Mouse (Mus musculus) MEL (cell line): Measurements from ENCODE around the gene Aip.

Source experiments
- BHLHE40 ChIP-seq: IDR thresholded peaks from 2 replicates; pipeline ENCODE4 v1.6.1; 2012; ENCODE audit warnings: low read depth, mild to moderate bottlenecking, inconsistent platforms, low read length, improper control_type of control experiment, borderline replicate concordance
- CTCF ChIP-seq, 3 experiments: IDR thresholded peaks in 2 of 3; conservative IDR thresholded peaks in 1 of 3; 2 replicates each; pipeline ENCODE4 v1.5.1; 2011 to 2012; ENCODE audit warnings: low read length in 3 of 3, low read depth in 2 of 3, mild to moderate bottlenecking in 2 of 3, improper control_type of control experiment in 1 of 3, inconsistent platforms in 1 of 3, mixed read lengths in 1 of 3, moderate library complexity in 1 of 3; ENCODE audit not compliant: control insufficient read depth in 1 of 3, insufficient read depth in 1 of 3, poor library complexity in 1 of 3, severe bottlenecking in 1 of 3
- ELF1 ChIP-seq: IDR thresholded peaks from 2 replicates; pipeline ENCODE4 v1.6.1; 2014; ENCODE audit warnings: low read depth, mild to moderate bottlenecking, inconsistent platforms, low read length, improper control_type of control experiment, moderate library complexity
- GABPA ChIP-seq: IDR thresholded peaks from 2 replicates; pipeline ENCODE4 v1.6.1; 2012; ENCODE audit warnings: low read depth, mild to moderate bottlenecking, inconsistent platforms, low read length, improper control_type of control experiment, moderate library complexity
- MAX ChIP-seq: IDR thresholded peaks from 2 replicates; pipeline ENCODE4 v1.6.1; 2011; ENCODE audit warnings: low read length, improper control_type of control experiment
- NELFE ChIP-seq: IDR thresholded peaks from 2 replicates; pipeline ENCODE4 v1.6.1; 2011; ENCODE audit warnings: low read depth, low read length, improper control_type of control experiment
- POLR2A ChIP-seq, 2 experiments: IDR thresholded peaks; 2 replicates each; pipeline ENCODE4 v1.6.1; 2011 to 2012; ENCODE audit warnings: low read length in 2 of 2, mild to moderate bottlenecking in 2 of 2, control low read depth in 1 of 2, improper control_type of control experiment in 1 of 2, low read depth in 1 of 2, moderate library complexity in 1 of 2; ENCODE audit not compliant: control insufficient read depth in 1 of 2, insufficient read depth in 1 of 2, poor library complexity in 1 of 2
- POLR2AphosphoS2 ChIP-seq: IDR thresholded peaks from 2 replicates; pipeline ENCODE4 v1.6.1; 2011; ENCODE audit warnings: low read length, improper control_type of control experiment
- RAD21 ChIP-seq: IDR thresholded peaks from 2 replicates; pipeline ENCODE4 v1.6.1; 2011; ENCODE audit warnings: mild to moderate bottlenecking, low read depth, low read length, improper control_type of control experiment
- TBP ChIP-seq: IDR thresholded peaks from 2 replicates; pipeline ENCODE4 v1.8.0; 2011; ENCODE audit warnings: low read depth, low read length, improper control_type of control experiment
- USF1 ChIP-seq: IDR thresholded peaks from 2 replicates; pipeline ENCODE4 v1.6.1; 2014; ENCODE audit warnings: low read depth, mild to moderate bottlenecking, inconsistent platforms, low read length, improper control_type of control experiment, moderate library complexity
- USF2 ChIP-seq, 2 experiments: IDR thresholded peaks; 2 replicates each; pipeline ENCODE4 v1.6.1; 2011 to 2012; ENCODE audit warnings: improper control_type of control experiment in 2 of 2, low read length in 2 of 2, borderline replicate concordance in 1 of 2, inconsistent platforms in 1 of 2, low read depth in 1 of 2, mild to moderate bottlenecking in 1 of 2; ENCODE audit not compliant: insufficient read depth in 1 of 2

DNA sequence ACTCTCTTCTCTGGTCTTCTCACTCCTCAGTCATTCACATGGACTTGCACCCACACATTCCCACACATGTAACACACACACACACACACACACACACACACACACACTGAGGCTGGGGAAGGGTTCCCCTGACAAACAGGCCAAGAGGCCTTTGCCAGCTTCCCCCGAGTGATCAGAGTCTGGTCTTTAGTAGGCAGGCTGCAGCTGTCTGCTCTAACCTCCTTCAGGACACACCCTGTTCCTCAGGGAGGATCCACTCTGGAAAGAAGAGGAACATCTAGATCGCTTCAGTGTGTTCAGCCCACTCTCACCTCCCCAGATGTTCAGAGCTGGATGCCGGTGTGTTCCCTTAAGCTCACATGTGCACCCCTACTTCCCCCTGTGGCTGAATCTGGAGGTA, 31.3 kb downstream of the Aip start:
- no peak for TF ChIP-seq ELF1
- no peak for TF ChIP-seq CTCF (IDR thresholded peaks at IDR 0.05 in 2 of 3, conservative IDR thresholded peaks at IDR 0.05 in 1 of 3; ENCODE audit: control insufficient read depth in 1 of 3, insufficient read depth in 1 of 3, low read depth in 2 of 3, low read length in 3 of 3, poor library complexity in 1 of 3, severe bottlenecking in 1 of 3)
- no peak for TF ChIP-seq RAD21
- no peak for TF ChIP-seq MAX
- TF ChIP-seq USF2 (IDR thresholded peaks at IDR 0.05; ENCODE audit: borderline replicate concordance in 1 of 2, insufficient read depth in 1 of 2, low read depth in 1 of 2, low read length in 2 of 2): no peak
- TF ChIP-seq POLR2A (IDR thresholded peaks at IDR 0.05; ENCODE audit: control insufficient read depth in 1 of 2, insufficient read depth in 1 of 2, low read depth in 1 of 2, low read length in 2 of 2, poor library complexity in 1 of 2): no peak
- TF ChIP-seq NELFE: no peak
- no peak for TF ChIP-seq BHLHE40
- TF ChIP-seq GABPA: no peak
- no peak for TF ChIP-seq USF1
- no peak for TF ChIP-seq TBP
- TF ChIP-seq POLR2AphosphoS2: no peak
